Mouse (Mus musculus): ENCODE measurements around the gene Dclre1b.
"Not testable (repeated sequence)": the region's sequence is repeated elsewhere in the genome, so short reads cannot be mapped to it uniquely, and the experiment has no call there.

The Dclre1b gene

DNA sequence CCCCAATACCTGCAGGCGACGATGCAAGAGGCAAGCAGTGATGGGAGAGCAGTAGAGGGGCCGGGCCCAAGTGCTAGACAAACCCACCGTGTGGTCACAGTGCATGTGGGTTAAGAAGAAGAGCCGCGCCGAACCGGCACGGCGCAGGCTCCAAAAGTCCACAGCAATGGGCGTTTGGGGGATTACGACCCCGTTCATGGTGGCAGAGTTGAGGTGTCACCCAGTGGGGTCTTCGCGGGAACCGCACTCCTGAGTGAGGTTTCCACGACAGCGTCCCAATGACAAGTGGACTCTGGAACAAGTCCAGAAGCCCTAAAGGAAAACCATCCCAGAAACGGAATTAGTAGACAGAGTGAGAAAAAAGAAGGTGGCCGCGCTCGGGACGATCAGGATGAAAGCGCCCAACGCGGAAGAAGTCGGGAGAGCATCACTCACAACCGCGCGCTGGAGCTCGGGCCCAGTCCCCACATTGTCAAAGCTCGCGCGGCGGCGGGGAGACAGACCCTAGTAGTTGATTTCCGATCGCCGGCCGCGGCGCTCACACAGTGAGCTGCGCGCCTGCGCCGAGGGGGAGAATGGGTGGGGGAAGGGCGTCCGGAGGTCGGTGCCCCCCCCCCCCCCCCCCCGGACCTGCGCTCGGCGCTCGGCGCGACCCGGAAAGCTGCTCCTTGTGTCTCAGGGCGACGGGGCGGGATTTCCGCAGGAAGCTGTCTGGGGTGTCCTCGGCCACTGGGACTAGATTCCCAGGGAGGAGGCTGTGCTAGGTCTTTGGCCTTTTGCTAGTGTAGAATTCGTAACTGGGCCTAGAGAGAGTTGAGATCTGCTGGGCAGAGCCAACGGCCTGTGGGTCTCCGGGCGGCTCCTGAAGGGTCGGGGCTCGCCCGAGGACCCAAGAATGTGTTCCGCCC is at the start of gene Dclre1b, which contains the start of the genes Ap4b1 and Gm43064:
Gene Dclre1b, minus strand, starts transcription at position 554 of the 908 bp plus-strand sequence.
Gene Ap4b1, plus strand, starts transcription at position 630 of the 908 bp plus-strand sequence.
Gene Gm43064, plus strand, starts transcription at position 683 of the 908 bp plus-strand sequence.
- ATAC-seq (ENCODE audit: low TSS enrichment): peak; percentile 97

GRCm38 (mm10) chr3:103857977-103858563 is 48.8 kb upstream of the Dclre1b start:
- no peak for ATAC-seq (ENCODE audit: low TSS enrichment)

- ATAC-seq (ENCODE audit: low TSS enrichment): no peak
Measured at GRCm38 (mm10) chr3:103857036-103857805, 48.0 kb upstream of the Dclre1b start.

- no peak for ATAC-seq (ENCODE audit: low TSS enrichment)
Measured at GRCm38 (mm10) chr3:103853804-103854203, 44.6 kb upstream of the Dclre1b start.

DNA sequence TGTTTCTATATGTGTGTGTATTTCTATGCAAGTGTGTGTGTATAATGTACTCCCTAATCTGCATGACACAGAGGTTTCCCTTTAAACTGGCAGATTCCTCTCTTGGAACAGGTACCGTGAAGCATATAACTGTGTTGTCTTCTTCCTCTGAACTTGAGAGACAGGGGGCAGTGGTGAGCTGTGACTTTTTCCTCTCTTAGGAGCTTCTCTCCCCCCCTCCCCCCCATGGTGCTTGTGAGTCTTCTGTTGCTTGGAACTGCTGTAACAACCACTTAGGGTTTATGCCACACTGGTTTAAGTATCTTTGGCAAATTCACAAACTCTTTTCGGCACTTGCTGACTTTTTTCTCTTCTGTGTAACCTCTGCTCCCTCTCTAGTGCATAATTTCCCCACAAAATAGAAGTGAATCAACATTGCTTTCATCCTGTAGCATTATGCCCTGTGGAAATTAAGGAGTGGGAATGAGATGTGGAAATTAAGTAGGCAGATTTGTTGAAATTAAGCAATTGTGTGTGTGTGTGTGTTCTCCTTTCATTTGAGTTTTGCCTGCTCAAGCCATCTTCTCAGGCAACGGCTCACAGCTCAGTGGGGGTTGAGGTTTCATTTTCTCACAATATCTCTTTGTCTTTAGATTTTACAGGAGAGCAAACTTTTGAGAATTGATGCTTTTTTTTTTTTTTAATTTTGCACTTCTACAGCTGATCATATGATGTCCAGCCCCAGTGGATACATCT is 43.5 kb upstream of the Dclre1b start:
- ATAC-seq (ENCODE audit: low TSS enrichment): peak; percentile 34; the same call in 1 of the 2 replicates

DNA sequence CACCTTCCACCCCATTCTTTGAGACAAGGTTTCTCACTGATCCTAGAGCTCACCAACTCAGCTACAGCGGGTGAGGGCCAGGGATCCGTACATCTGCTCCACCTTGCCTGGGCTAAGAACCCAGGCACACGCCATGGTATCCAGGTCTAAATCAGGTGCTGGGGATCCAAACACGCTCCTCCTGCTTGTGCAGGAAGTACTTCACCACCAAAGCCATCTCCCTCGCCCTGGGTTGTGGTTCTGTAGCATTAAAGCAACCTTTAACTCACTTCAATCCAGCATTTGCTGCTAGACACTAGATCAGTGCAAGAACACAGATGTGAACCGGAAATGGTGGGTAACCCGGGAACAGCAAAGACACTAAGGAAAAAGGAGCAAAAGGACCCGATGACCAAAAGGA is 42.6 kb upstream of the Dclre1b start:
- ATAC-seq (ENCODE audit: low TSS enrichment): no peak

- ATAC-seq (ENCODE audit: low TSS enrichment): no peak
Measured at GRCm38 (mm10) chr3:103851481-103851880, 42.2 kb upstream of the Dclre1b start.

- 0 out of 2 replicates have a peak, but pooled peaks have one; percentile 27 for ATAC-seq (ENCODE audit: low TSS enrichment)
Measured at GRCm38 (mm10) chr3:103850644-103851363, 41.6 kb upstream of the Dclre1b start.

GRCm38 (mm10) chr3:103840946-103841345 is 31.7 kb upstream of the Dclre1b start:
- not testable (repeated sequence) for ATAC-seq (ENCODE audit: low TSS enrichment)

DNA sequence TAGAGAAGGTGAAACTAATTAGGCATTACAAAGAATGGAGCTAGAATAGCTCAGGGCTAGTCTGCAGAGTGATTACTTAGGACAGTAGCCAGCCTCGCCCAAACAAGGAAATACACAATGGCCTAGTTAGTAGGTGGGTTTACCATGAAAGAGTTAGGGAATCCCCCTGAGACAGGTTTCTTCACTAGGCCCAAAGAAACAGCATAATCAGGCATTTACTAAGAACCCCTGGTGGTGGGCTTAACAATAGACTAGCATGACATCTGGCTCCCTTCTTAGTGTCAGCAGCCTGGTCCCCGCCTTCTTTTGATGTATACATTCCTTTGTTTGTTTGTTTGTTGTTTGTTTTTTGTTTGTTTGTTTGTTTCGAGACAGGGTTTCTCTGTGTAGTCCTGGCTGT is 31.0 kb upstream of the Dclre1b start:
- ATAC-seq (ENCODE audit: low TSS enrichment): not testable (repeated sequence)

DNA sequence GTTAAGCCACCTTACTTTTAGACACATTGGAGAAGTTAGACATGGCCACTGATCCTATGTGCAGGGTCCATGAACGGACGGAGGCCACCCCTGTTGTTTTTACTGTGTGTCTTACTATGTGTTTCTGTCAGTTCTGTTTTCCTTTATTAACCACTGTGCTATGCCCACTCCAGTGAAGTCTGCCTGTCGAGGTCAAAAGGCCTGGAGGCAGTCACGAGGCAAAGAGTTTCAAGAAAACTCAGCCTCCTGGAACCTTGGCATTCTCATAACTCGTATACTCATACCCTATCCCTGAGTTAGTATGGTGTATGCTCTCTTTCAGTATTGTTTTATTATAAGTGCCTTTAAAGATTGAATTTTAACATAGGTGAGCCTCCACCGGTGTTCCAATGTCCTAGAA is 30.5 kb upstream of the Dclre1b start:
- ATAC-seq (ENCODE audit: low TSS enrichment): no peak

GRCm38 (mm10) chr3:103836453-103836852 is 27.2 kb upstream of the Dclre1b start:
- no peak for ATAC-seq (ENCODE audit: low TSS enrichment)

DNA sequence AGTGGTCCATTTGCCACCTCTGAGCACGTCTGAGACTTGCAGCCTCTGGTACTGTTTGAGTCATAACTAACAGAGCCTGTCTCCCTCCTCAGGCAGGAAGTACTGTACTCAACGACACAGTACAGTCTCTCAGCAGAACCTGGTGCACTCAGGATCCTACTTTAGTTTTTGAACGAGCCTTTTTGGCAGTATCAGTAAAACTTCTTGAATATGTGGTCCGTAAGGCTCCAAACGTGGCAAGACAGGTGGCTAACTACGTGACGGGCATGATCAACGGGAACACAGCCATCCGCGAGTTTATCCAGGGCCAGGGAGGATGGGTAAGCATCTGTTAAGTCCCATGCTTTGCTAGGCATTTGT is 26.7 kb upstream of the Dclre1b start:
- no peak for ATAC-seq (ENCODE audit: low TSS enrichment)

- no peak for ATAC-seq (ENCODE audit: low TSS enrichment)
Measured at GRCm38 (mm10) chr3:103835272-103835950, 26.2 kb upstream of the Dclre1b start.

DNA sequence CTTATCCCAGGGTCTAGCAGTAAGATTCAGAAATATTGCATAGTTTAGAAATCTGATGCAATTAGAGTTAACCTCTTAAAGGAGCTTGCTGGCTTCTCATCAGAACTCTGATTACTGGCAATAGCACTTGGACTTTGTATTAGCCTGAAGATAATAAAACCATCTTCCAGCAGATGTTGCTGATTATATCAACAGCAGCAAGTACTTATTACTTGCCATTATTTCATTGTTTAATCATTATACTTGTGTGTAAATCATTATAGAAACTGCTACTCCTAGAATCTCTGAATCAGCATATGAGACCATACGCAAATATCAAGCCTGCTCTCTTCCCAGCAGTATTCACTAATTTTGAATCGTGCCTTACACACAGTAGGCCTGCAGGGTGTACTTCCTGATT is 24.8 kb upstream of the Dclre1b start:
- no peak for ATAC-seq (ENCODE audit: low TSS enrichment)

DNA sequence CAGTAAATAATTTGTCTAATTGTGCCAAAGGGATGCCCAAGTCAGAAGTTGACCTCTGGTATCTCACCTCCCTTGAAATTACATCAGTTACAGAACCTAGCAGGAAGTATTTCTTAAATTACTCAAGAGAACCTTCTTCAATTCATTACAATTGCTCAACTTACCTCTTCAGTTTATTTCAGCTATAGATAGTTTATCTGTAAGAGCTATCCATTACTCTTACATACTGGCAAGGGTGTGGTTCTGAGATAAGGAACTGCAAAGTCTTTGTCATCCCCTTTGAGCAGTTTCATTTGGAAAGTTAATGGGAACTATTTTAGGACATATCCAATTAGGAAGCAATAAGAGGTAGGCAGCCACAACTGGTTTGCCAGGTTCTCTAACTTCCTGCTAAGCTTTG is 23.2 kb upstream of the Dclre1b start, which contains the start of gene Bcl2l15:
Gene Bcl2l15, plus strand, starts transcription at position 176 of the 400 bp plus-strand sequence.
- no peak for ATAC-seq (ENCODE audit: low TSS enrichment)

DNA sequence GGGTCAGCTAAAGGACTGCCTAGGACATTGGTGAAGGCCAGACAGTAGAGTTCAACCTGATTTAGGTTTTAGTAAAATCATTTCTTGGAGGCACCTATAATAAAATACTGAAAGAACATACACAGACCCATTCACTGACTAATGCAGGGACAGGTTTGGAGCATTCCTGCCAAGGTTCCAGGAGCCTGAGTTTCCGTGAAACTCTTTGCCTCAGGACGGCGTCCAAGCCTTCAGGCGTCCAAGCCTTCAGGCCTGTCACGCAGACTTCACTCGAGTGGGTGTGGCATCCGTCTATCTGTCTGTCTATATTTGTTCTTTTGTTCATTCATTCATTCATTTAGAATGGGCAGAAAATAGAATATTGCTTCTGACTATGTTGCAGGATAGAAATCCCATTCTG is 21.9 kb upstream of the Dclre1b start:
- no peak for ATAC-seq (ENCODE audit: low TSS enrichment)

- not testable (repeated sequence) for ATAC-seq (ENCODE audit: low TSS enrichment)
Measured at GRCm38 (mm10) chr3:103830681-103831080, 21.4 kb upstream of the Dclre1b start.

DNA sequence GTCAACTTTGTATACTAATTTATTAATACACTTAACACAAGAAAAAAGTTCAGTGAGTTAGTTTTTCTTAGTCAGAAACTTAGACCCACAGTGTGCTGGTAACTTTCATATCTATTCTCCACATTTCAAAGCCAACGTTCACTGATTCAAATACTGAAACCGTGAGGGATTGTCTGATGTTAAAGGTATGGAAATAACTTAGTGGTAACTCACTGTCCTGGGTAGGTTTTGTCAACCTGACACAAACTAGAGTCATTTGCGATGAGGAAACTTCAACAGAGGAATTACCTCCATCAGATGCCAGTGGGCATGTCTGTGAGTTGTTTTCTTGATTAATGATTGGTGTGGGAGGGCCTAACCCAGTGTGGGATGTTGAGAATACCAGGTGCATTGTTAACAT is 19.8 kb upstream of the Dclre1b start:
- no peak for ATAC-seq (ENCODE audit: low TSS enrichment)

DNA sequence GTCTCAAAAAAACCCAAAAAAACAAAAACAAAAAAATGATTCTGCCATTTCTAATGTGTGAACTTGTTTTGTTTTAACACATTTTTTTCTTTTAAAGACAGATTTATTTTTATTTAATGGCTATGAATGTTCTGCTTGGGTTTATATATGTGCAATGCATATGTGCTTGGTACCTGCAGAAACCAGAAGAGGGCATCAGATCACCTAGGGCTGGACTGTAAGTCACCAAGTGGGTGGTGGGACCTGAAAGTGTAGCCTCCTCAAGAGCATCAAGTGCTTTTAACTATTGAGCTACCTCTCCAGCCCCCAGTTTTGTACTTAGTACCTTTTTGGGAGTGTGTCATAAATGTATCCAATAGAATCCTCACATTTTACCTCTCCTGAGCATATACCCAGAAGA is 18.3 kb upstream of the Dclre1b start:
- ATAC-seq (ENCODE audit: low TSS enrichment): no peak
